Mouse (Mus musculus) gastrocnemius, postnatal 36 days (tissue): ENCODE measurements at regions not wholly inside any gene's neighbourhood (a gene's known extent, or its start where the extent isn't known, plus 50 kb on each side); places are given as distances from the start of the nearest gene placed in this dataset.
A peak's percentile ranks its signal among the peaks of the same experiment; 100 is the strongest.
"Not testable (repeated sequence)": the region's sequence is repeated elsewhere in the genome, so short reads cannot be mapped to it uniquely, and the experiment has no call there.

Experiments used
- DNase-seq, 2 experiments: peaks; one replicate each; pipeline ENCODE4 v3.0.0; 2022
- intact Hi-C: fragments of 180-260 bp; cut with DNase I; formaldehyde crosslinking; loops from one replicate; pipeline ENCODE4 v1.15.1; 2025

- intact Hi-C loops = no loop called here
- DNase-seq = no peak
Measured at GRCm38 (mm10) chr1:177382596-177383190, 59.5 kb upstream of the Zbtb18 start.

DNA sequence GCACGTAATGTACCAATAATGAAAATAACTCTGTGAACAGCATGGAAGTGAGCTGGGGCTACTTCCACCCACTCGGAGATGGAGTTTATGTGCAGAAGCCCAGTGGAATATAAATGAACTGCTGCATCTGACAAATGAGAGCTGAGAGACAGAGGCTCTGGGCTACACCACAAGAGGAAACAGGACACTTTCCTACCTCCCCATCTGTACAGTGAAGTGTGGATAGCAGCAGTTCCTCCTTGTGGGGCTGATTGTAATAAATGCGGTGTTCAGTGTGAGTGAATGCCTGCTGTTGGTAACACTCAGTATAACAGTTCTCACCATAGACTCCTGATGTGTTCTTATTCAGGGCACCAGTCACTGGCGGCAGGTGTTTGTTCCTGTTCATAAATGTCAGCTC is 60.0 kb upstream of the Zbtb18 start:
- intact Hi-C loops = no loop called here
- no peak for DNase-seq

- intact Hi-C loops = no loop called here
- no peak for DNase-seq
Measured at GRCm38 (mm10) chr1:177378112-177378511, 64.0 kb upstream of the Zbtb18 start.

DNA sequence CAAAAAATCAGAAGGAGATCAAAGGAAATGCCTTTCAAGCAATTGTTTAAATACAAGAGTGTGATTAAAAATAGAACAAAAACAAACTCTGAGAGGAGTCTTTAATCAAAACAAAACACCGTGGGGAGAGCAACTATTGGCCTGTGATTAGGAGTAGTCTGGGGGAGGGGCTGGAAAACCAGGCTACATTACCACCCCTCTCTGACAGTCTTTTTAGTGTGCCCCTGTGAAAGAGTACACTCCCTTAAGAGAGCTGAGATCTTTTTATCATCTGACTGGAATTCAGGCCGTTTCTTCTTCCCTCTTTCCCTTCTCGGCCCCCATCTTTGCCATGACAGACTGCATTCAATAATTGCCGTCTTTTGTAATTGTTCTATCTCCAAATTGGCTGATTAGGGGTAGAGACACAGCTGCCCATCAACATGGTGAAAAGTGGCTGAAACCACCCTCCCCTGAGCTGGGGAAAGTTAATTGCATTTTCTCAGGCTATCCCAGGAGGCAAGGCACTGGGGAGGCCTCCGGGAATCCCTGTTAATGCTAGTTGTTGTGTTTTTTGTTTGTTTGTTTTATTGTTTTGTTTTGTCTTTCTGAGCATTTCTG is 68.8 kb upstream of the Zbtb18 start:
- DNase-seq = no peak
- intact Hi-C loops = no loop called here

DNA sequence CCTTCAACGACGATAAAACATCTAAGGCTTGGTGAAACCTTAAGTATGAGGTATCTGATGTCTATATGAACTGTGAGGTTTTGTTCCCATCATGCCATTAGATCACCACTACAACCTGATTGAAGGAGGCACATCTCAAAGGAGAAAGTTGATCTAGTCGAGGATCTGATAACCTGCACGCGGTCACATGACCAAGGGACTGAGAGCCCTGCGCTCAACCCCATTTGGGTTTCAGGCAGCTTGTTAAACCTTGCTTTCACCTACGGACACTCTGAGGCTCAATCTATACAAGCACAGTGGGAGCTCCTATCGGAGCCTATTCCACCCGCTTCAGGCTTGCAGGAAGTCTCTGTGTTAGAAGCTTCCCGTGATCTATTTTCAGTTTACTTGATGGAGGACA is 70.1 kb upstream of the Zbtb18 start:
- no peak for DNase-seq

GRCm38 (mm10) chr1:177367864-177368610 is 74.1 kb upstream of the Zbtb18 start:
- intact Hi-C loops = no loop called here
- DNase-seq = no peak

More for the DNA sequence above, 70.1 kb upstream of the Zbtb18 start:
- intact Hi-C loops = no loop called here

DNA sequence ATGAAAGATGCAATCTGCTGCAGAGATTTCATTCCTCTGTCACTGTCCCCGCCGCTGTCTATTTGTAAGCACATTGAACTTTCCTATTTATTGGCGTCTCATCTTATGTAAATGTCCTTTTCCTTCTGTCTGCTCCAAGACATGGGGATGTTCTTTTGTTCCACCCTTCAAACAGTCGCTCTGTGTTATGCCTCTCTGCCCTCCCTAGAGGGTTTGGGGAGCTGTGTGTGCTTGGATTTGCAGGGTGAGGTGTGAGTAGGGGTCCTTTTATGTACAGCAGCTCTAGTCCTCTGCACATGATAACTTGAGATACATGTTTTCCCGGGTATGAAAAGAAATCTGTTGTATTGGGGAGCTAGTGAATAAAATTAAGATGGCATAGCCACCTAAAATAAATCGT is 75.2 kb upstream of the Zbtb18 start:
- no peak for DNase-seq
- intact Hi-C loops = no loop called here

- no peak for DNase-seq
- intact Hi-C loops = no loop called here
Measured at GRCm38 (mm10) chr1:177366475-177366874, 75.7 kb upstream of the Zbtb18 start.

DNA sequence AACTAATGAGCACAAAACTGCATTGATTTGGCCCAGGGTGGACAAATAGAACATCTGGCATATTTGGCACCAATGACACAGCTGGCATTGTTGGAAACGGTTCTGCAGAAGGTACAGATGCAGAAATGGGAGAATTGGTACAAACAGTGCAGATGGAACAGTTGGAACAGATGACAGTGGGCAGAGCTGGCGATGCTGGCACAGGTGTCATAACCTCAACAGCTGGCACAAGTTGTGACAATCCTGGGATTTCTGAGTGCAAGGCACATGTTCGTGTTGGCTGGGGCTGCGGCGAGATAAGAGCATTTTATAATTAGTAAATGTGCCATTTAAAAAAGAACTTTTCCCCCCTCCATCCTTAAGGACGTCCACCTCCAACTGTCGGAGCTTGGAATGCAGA is 77.8 kb upstream of the Zbtb18 start:
- DNase-seq = no peak
- intact Hi-C loops = no loop called here

DNA sequence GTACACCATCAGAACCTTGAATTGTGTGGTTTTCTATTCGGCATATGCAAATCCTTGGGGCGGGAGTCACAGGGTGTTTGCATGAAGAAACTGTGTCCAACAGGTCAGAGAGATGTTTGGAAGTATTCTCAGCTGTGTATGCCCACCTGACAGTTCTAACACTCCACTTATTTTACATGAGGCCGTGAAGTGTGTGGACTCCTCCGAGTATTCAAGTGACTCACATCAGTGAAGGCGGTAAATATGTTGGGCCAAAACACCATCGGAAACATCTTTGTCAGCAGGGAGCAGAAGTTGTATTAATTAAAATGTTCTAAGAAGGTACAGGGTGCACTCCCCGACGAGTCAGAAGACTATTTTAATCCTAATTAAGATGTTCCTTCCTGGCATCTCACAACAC is 79.8 kb upstream of the Zbtb18 start:
- intact Hi-C loops = no loop called here
- no peak for DNase-seq

DNA sequence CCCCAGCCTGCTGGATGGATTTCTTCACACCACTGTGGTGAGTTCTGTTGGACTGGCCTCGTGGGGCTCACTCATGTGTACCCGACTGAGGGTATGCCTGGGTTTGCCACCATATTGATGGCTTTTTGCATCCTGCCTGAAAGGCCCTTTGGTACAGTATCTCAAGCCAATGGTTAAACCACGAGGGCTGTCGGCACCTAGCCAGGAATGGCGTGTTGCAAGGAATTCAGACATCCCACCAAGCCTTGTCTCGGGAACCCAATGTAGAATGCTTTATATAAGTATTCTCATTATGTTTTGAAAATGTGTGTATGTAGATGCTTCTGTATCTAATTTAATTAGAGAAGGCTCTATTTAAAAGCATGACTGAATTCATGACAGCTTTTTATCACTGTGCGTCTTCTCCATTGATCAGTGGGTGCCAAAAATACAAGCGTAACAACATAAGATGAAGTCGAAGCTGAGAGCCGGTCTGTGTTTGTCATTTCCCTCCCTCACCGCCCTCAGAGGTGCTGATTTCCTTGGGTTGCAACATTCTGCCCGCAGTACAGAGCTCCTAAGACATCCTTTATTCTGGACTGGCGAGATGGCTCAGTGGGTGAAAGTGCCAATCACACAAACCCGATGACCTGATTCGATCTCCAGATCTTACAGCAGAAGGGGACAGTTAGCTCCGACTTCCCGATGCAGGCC is 90.5 kb upstream of the Akt3 start:
- DNase-seq = no peak
- intact Hi-C loops = no loop called here

GRCm38 (mm10) chr1:177347208-177347607 is 89.2 kb upstream of the Akt3 start:
- intact Hi-C loops = no loop called here

DNA sequence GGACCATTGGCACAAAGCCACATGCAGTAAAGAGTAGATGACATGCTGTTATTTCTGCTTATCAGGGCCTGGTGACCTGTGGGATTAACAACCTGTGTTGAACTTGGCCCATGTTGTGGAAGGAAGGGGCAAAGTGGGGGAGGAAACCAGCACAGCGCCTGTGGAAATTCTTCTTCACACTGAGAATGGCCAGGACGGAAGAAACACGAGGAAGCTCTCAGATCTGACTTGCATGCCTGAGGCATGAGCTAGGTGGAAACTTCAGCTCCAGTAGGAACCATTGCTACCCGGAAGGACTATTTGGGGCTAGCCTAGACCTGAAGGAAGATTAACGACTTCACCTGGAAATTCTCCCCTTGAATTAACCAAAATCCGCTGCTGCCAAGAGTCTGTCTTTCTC is 88.5 kb upstream of the Akt3 start:
- no peak for DNase-seq
- intact Hi-C loops = no loop called here

More at GRCm38 (mm10) chr1:177347208-177347607, 89.2 kb upstream of the Akt3 start:
- no peak for DNase-seq

DNA sequence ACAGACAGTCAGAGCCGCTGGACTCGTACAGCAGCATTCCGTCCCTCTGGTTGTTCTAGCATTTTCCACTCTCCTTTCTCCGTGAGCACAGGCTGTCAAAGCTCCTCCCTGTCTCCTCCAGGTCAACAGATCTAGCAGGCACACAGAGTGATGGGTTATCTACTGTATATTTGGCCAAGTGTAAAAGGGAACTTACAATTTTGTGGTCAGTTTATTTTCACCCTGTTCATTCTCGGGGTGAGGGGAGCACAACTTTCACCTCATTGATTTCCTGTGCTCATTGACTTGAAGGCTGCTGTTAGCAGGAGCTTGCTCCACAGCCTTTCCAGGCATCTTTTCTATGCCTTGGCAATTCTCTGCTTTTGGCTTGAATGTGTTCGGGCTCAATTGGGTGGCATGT is 87.5 kb upstream of the Akt3 start:
- intact Hi-C loops = no loop called here
- no peak for DNase-seq

DNA sequence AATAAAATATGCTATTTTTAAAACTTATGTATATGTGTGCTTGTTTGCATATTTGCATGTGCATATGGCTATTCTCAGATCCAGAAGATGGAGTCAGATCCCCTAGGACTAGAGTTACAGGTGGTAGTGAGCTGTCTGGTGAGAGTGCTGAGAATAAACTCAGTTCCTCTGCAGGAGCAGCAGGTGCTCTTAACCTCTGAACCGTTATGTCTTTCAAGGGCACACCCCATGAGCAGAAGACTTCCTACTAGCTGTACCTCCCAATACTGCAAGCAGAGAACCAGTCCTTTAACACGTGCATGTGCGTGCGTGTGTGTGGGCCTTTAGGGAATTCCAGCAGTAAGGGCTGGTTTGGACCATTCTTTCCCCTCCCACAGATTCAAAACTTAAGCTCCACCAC is 85.9 kb upstream of the Akt3 start:
- intact Hi-C loops = no loop called here
- DNase-seq = no peak

GRCm38 (mm10) chr1:177343121-177343520 is 85.1 kb upstream of the Akt3 start:
- intact Hi-C loops = no loop called here

GRCm38 (mm10) chr1:177340232-177340631 is 82.2 kb upstream of the Akt3 start:
- intact Hi-C loops = no loop called here
- DNase-seq = no peak

More at GRCm38 (mm10) chr1:177343121-177343520, 85.1 kb upstream of the Akt3 start:
- no peak for DNase-seq

DNA sequence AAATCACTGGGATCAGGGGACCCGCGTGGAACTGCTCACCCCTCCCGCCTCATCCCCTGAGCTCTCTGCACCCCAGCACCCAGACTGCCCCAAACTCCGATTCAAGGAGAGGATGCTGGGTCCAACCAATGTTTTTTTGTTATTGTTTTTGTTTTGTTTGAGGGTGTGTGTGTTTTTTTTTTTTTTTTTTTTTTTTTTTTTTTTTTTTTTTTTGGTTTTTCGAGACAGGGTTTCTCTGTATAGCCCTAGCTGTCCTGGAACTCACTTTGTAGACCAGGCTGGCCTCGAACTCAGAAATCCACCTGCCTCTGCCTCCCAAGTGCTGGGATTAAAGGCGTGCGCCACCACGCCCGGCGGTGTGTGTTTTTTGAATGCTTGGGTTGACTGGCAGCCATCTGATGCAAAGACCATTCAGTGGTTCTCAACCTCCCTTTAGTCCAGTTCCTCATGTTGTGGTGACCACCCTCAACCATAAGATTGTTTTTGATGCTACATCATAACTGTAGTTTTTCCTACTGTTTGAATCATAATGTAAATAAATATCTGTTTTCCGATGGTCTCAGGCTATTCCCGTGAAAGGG is 81.3 kb upstream of the Akt3 start:
- DNase-seq, intact Hi-C loops: not testable (repeated sequence)

- intact Hi-C loops = no loop called here
- peak; percentile 10 to 44 for DNase-seq
Measured at GRCm38 (mm10) chr1:177338466-177339206, 80.6 kb upstream of the Akt3 start.

DNA sequence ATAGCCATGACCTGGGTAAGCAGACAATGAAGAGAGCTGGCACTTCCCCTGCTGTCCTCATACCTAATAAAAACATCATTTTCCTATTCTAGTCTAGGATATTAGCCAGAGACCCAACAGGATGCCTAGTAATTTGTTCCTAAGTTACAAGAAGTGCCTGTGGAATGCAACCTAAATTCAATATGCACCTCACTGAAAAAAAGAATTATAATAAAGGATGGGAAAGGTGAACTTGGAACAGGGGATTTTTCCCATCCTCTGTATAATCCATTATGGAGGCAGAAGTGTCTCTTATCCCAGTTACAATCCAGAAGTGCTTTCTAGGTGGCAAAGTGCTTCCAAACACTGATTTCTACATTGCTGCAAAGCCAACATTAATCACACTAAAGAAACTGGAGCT is 79.8 kb upstream of the Akt3 start:
- intact Hi-C loops = no loop called here
- no peak for DNase-seq
